Mouse (Mus musculus): ENCODE data around the gene Tent5d. TPM values are rescaled to one million over a fixed set of nuclear protein-coding genes. Genes with fewer than 3 reads are reported as not detected.

The Tent5d gene
- polyA plus RNA-seq (2014; fragmentation: Nextera tagmentation; extraction: Ambion mirVana), result 0.38 TPM in 1 of 2 replicates, not detected in the other

GRCm38 (mm10) chrX:107792290-107792689, at the start of gene Tent5d:
TSS of gene Tent5d (plus strand) at chrX:107792590.
- DNase-seq (ENCODE audit: low spot score) (no peak), ATAC-seq (ENCODE audit: insufficient read depth, low FRiP score, low TSS enrichment) (no peak)
- no peak within 1 kb of the TSS for H3K4me3 ChIP-seq (ENCODE audit: low read depth, low read length)
- H3K4me1 ChIP-seq (ENCODE audit: control insufficient read depth, insufficient read depth, low read length), result no peaks in the 10 kb centered on the region
- H3K27me3 ChIP-seq (ENCODE audit: control insufficient read depth, insufficient read depth, low read length), result no peaks in the 10 kb centered on the region
- no peaks in the 10 kb centered on the region for H3K9me3 ChIP-seq (ENCODE audit: control insufficient read depth, low read length)
- H3K4me2 ChIP-seq (ENCODE audit: low read depth), result no peak within 1 kb of the TSS
- 89% methylated on average over 1 of the region's 1 CpGs for WGBS
- no peak within 1 kb of the TSS for H3K9ac ChIP-seq (ENCODE audit: low read length)
- no peaks in the 10 kb centered on the region for H3K36me3 ChIP-seq (ENCODE audit: control insufficient read depth, insufficient read depth, low read length)
- H3K27ac ChIP-seq (ENCODE audit: low read depth, low read length), result no peak within 1 kb of the TSS

GRCm38 (mm10) chrX:107767896-107768295, 24.5 kb upstream of the Tent5d start:
- Histone ChIP-seq H3K9me3 (ENCODE audit: control insufficient read depth, low read length) (no peaks in the 10 kb centered on the region), H3K4me2 (ENCODE audit: low read depth) (no peak overlapping the region), H3K4me3 (ENCODE audit: low read depth, low read length) (no peak overlapping the region), H3K4me1 (ENCODE audit: control insufficient read depth, insufficient read depth, low read length) (no peaks in the 10 kb centered on the region), H3K27ac (ENCODE audit: low read depth, low read length) (no peak overlapping the region), H3K9ac (ENCODE audit: low read length) (no peak overlapping the region), H3K27me3 (ENCODE audit: control insufficient read depth, insufficient read depth, low read length) (no peaks in the 10 kb centered on the region), H3K36me3 (ENCODE audit: control insufficient read depth, insufficient read depth, low read length) (no peaks in the 10 kb centered on the region)
- DNase-seq (ENCODE audit: low spot score) (no peak), ATAC-seq (ENCODE audit: insufficient read depth, low FRiP score, low TSS enrichment) (no peak)
- 28% methylated on average over 3 of the region's 3 CpGs for WGBS

- no peaks in the 10 kb centered on the region for H3K36me3 ChIP-seq (ENCODE audit: control insufficient read depth, insufficient read depth, low read length)
- no peaks in the 10 kb centered on the region for H3K4me1 ChIP-seq (ENCODE audit: control insufficient read depth, insufficient read depth, low read length)
- H3K9me3 ChIP-seq (ENCODE audit: control insufficient read depth, low read length), result no peaks in the 10 kb centered on the region
- no peak for ATAC-seq (ENCODE audit: insufficient read depth, low FRiP score, low TSS enrichment)
- no peak for DNase-seq (ENCODE audit: low spot score)
- no peak overlapping the region for H3K9ac ChIP-seq (ENCODE audit: low read length)
- no peaks in the 10 kb centered on the region for H3K27me3 ChIP-seq (ENCODE audit: control insufficient read depth, insufficient read depth, low read length)
- H3K4me3 ChIP-seq (ENCODE audit: low read depth, low read length), result no peak overlapping the region
- H3K4me2 ChIP-seq (ENCODE audit: low read depth), result no peak overlapping the region
- H3K27ac ChIP-seq (ENCODE audit: low read depth, low read length), result no peak overlapping the region
- 90% methylated on average over 1 of the region's 1 CpGs for WGBS
Observed at GRCm38 (mm10) chrX:107790136-107790535, 2.3 kb upstream of the Tent5d start.

GRCm38 (mm10) chrX:107790750-107791493, 1.5 kb upstream of the Tent5d start:
- DNase-seq (ENCODE audit: low spot score) (no peak), ATAC-seq (ENCODE audit: insufficient read depth, low FRiP score, low TSS enrichment) (no peak)
- H3K36me3 ChIP-seq (ENCODE audit: control insufficient read depth, insufficient read depth, low read length), result no peaks in the 10 kb centered on the region
- no peak overlapping the region for H3K27ac ChIP-seq (ENCODE audit: low read depth, low read length)
- no peaks in the 10 kb centered on the region for H3K9me3 ChIP-seq (ENCODE audit: control insufficient read depth, low read length)
- 32% methylated on average over 8 of the region's 8 CpGs for WGBS
- H3K4me2 ChIP-seq (ENCODE audit: low read depth), result no peak overlapping the region
- no peaks in the 10 kb centered on the region for H3K4me1 ChIP-seq (ENCODE audit: control insufficient read depth, insufficient read depth, low read length)
- no peak overlapping the region for H3K9ac ChIP-seq (ENCODE audit: low read length)
- H3K4me3 ChIP-seq (ENCODE audit: low read depth, low read length), result no peak overlapping the region
- no peaks in the 10 kb centered on the region for H3K27me3 ChIP-seq (ENCODE audit: control insufficient read depth, insufficient read depth, low read length)

DNA sequence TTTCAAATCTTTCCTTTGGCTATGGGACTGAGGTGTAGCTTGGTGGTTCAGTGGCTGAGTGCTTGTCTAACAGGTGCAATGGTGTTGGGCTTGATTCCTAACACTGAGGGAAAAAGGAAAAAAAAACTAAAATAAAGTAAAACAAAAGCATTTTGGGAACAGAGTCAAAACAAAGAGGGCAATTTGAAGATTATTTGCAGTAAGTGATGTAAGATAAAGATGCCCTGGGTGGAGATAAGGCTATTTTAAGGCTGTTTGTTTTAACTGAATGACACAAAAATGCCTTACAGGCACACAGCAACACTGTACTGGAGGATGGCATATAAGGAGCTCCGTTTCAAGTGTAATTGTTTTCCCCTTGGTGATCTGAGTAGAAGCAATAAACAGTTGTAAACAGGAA, 3.4 kb downstream of the Tent5d start:
- Histone ChIP-seq H3K27ac (ENCODE audit: low read depth, low read length) (no peak overlapping the region), H3K4me3 (ENCODE audit: low read depth, low read length) (no peak overlapping the region), H3K27me3 (ENCODE audit: control insufficient read depth, insufficient read depth, low read length) (no peaks in the 10 kb centered on the region), H3K4me2 (ENCODE audit: low read depth) (no peak overlapping the region), H3K4me1 (ENCODE audit: control insufficient read depth, insufficient read depth, low read length) (no peaks in the 10 kb centered on the region), H3K9me3 (ENCODE audit: control insufficient read depth, low read length) (no peaks in the 10 kb centered on the region), H3K36me3 (ENCODE audit: control insufficient read depth, insufficient read depth, low read length) (no peaks in the 10 kb centered on the region), H3K9ac (ENCODE audit: low read length) (no peak overlapping the region)
- DNase-seq (ENCODE audit: low spot score) (no peak), ATAC-seq (ENCODE audit: insufficient read depth, low FRiP score, low TSS enrichment) (no peak)
- 67% methylated on average over 1 of the region's 1 CpGs for WGBS

DNA sequence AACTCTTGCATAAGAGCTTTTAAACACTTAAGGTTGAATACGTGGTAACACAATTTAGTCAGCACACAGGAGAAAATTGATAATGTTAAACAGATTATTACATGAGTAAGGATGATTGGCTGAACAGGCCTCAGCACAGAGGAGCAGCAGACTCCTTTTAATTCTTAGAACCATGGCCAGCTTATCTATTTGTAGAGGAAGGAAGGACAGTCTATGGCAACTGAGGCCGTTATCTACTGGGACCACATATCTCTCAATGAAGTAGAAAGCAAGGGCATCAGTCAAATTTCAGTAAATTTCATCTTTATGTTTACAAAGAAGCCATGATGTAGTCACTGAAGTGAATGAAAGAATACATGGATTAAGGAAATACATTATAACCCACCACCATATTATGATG, 4.5 kb downstream of the Tent5d start:
- 93% methylated on average over 2 of the region's 2 CpGs for WGBS
- Histone ChIP-seq H3K4me3 (ENCODE audit: low read depth, low read length) (no peak overlapping the region), H3K4me1 (ENCODE audit: control insufficient read depth, insufficient read depth, low read length) (no peaks in the 10 kb centered on the region), H3K27me3 (ENCODE audit: control insufficient read depth, insufficient read depth, low read length) (no peaks in the 10 kb centered on the region), H3K36me3 (ENCODE audit: control insufficient read depth, insufficient read depth, low read length) (no peaks in the 10 kb centered on the region), H3K9ac (ENCODE audit: low read length) (no peak overlapping the region), H3K9me3 (ENCODE audit: control insufficient read depth, low read length) (no peaks in the 10 kb centered on the region), H3K4me2 (ENCODE audit: low read depth) (no peak overlapping the region), H3K27ac (ENCODE audit: low read depth, low read length) (no peak overlapping the region)
- no peak for ATAC-seq (ENCODE audit: insufficient read depth, low FRiP score, low TSS enrichment)
- DNase-seq (ENCODE audit: low spot score), result no peak

- no peak for DNase-seq (ENCODE audit: low spot score)
- H3K27ac ChIP-seq (ENCODE audit: low read depth, low read length), result no peak overlapping the region
- no peak for ATAC-seq (ENCODE audit: insufficient read depth, low FRiP score, low TSS enrichment)
- no peak overlapping the region for H3K9ac ChIP-seq (ENCODE audit: low read length)
- H3K36me3 ChIP-seq (ENCODE audit: control insufficient read depth, insufficient read depth, low read length), result no peaks in the 10 kb centered on the region
- no peak overlapping the region for H3K4me3 ChIP-seq (ENCODE audit: low read depth, low read length)
- no peaks in the 10 kb centered on the region for H3K27me3 ChIP-seq (ENCODE audit: control insufficient read depth, insufficient read depth, low read length)
- no peak overlapping the region for H3K4me2 ChIP-seq (ENCODE audit: low read depth)
- H3K4me1 ChIP-seq (ENCODE audit: control insufficient read depth, insufficient read depth, low read length), result no peaks in the 10 kb centered on the region
- H3K9me3 ChIP-seq (ENCODE audit: control insufficient read depth, low read length), result no peaks in the 10 kb centered on the region
Observed at GRCm38 (mm10) chrX:107812120-107812519, 19.7 kb downstream of the Tent5d start.

DNA sequence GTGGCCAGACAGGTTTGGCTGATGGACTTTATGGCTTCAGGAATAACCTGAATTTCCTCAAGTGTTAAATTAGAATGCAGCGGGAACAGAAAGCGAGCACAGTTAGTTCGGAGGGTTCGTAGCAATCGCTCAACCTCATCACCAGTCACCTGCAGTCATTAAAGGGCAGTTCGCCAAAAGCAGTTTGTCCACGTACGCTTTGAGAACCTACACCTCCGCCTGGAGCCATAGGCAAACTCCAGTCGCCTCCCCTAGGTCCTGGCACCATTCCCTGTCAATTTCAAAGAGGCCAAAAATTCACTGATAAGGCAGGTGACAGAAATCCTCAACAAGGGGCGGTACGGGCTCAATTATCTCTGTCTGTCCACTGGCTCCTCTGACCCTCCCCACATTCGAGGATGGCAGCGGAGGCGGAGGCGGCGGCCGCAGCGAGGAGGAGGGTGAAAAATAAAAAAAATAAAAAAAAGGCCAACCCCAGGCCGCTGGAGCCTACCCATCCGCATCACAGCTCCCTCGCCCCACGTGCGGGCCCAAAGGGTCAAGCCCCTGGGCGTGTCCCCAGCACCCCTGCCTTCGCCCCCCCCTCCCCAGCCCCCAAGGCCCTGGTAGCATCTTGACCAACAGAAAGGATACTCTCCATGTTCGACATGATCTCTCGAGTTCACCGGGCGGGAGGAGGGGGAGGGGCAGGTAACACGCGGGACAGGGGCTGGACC, 23.3 kb downstream of the Tent5d start:
- peak; percentile 13 for DNase-seq (ENCODE audit: low spot score)
- Histone ChIP-seq H3K27ac (ENCODE audit: low read depth, low read length) (no peak overlapping the region), H3K4me1 (ENCODE audit: control insufficient read depth, insufficient read depth, low read length) (no peaks in the 10 kb centered on the region), H3K9me3 (ENCODE audit: control insufficient read depth, low read length) (no peaks in the 10 kb centered on the region), H3K4me3 (ENCODE audit: low read depth, low read length) (peak overlapping the region; percentile 55), H3K27me3 (ENCODE audit: control insufficient read depth, insufficient read depth, low read length) (no peaks in the 10 kb centered on the region), H3K36me3 (ENCODE audit: control insufficient read depth, insufficient read depth, low read length) (no peaks in the 10 kb centered on the region), H3K4me2 (ENCODE audit: low read depth) (peak overlapping the region; percentile 60), H3K9ac (ENCODE audit: low read length) (peak overlapping the region; percentile 57)
- peak; percentile 7 for ATAC-seq (ENCODE audit: insufficient read depth, low FRiP score, low TSS enrichment)
- WGBS, result 30% methylated on average over 31 of the region's 32 CpGs

DNA sequence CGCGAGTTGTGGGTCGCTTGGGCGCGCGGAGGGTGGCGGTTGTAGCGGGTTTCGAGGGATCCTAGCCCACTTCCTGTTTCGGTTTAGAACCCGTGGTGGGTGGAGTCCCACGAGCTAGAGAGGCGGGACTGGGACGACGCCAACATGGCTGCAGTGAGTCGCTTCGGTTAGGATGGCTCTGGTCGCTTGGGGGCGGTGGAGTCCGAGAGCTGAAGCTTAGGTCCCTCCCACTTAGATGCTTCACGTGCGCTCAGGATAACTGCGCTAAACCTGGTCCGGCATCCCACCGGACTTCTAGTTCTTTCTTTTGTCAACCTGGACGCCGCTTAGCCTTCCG, 23.8 kb downstream of the Tent5d start, which contains the start of gene 2610002M06Rik:
TSS of gene 2610002M06Rik (minus strand) at position 117 of the 337 bp plus-strand sequence.
- Histone ChIP-seq H3K36me3 (ENCODE audit: control insufficient read depth, insufficient read depth, low read length) (no peaks in the 10 kb centered on the region), H3K9ac (ENCODE audit: low read length) (peak within 1 kb of the TSS; percentile 57), H3K27ac (ENCODE audit: low read depth, low read length) (no peak within 1 kb of the TSS), H3K27me3 (ENCODE audit: control insufficient read depth, insufficient read depth, low read length) (no peaks in the 10 kb centered on the region), H3K4me2 (ENCODE audit: low read depth) (peak within 1 kb of the TSS; percentile 60), H3K9me3 (ENCODE audit: control insufficient read depth, low read length) (no peaks in the 10 kb centered on the region), H3K4me1 (ENCODE audit: control insufficient read depth, insufficient read depth, low read length) (no peaks in the 10 kb centered on the region), H3K4me3 (ENCODE audit: low read depth, low read length) (peak within 1 kb of the TSS; percentile 55)
- DNase-seq (ENCODE audit: low spot score) (peak; percentile 85), ATAC-seq (ENCODE audit: insufficient read depth, low FRiP score, low TSS enrichment) (peak; percentile 99)
- WGBS, result 18% methylated on average over 26 of the region's 28 CpGs

All from neural tube, embryonic 11.5 days (tissue).